Mouse (Mus musculus): Measurements from ENCODE around the gene C2cd5.
"Not testable (repeated sequence)": the region's sequence is repeated elsewhere in the genome, so short reads cannot be mapped to it uniquely, and the experiment has no call there.

C2cd5 gene

DNA sequence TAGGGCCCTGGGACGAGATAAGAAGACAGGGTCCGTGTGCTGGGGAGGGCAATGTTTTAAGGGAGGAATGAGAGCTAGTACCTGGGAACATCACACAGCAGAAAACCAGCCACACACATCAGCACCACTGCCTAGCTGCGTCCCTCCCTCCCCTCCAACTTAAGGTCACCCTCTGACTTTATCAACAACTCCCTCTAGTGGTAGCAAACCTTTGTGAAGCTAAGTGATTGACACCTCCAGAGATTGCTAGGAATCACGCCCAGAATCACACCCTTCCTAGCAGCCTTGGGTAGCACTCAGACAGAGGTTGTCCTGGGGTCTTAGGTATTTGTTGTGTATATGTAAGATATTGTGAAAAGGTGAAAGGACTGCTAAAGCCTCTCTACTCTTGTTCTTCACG lies 79.3 kb downstream of the C2cd5 start:
- in situ Hi-C loops (cut with MseI, MboI), result no loop called here

GRCm38 (mm10) chr6:143020146-143020545 lies 79.8 kb downstream of the C2cd5 start:
- in situ Hi-C loops (cut with MseI, MboI), result no loop called here

DNA sequence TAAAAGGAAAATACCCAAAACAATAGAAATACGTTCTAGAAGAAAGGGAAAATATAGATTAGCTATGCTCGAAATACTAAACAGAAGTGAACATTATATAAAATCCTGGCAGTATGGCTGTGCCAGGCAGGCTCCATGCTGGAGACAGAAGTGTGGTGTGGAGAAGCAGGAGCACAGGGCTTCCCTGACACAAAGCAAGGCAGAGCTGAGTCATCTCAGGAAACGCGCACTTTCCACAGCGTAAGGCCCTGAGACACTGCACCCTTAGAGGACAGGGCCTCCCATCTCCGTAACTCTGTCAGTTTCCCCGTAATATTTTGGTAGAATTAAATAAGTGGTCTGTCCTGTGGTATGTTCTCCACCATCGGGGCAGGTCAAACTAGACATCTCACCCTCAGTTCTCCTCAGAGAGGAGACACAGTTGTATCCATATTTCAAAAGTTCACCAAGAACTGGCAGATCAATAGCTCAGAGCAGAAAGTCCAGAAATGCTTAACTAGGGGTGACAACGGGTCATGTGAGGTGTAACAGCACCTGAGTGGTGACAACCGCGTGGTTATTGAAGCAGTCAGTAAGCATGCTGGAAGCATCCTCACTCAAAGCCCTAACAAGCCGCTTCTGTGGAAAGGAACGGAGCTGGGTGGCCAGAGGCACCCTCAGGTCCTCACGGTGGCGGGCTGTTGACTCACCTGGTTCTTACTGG lies 87.3 kb downstream of the C2cd5 start:
- in situ Hi-C loops (cut with MseI, MboI), result no loop called here

GRCm38 (mm10) chr6:143008865-143009264 lies 91.1 kb downstream of the C2cd5 start:
- in situ Hi-C loops (cut with MseI, MboI), result no loop called here

- in situ Hi-C loops (cut with MseI, MboI), result not testable (repeated sequence)
These were observed 94.7 kb downstream of the C2cd5 start for GRCm38 (mm10) chr6:143005209-143005608.

GRCm38 (mm10) chr6:143004801-143005200 lies 95.1 kb downstream of the C2cd5 start:
- in situ Hi-C loops (cut with MseI, MboI), result no loop called here

GRCm38 (mm10) chr6:142998221-142998999 lies 101.5 kb downstream of the C2cd5 start:
- in situ Hi-C loops (cut with MseI, MboI), result no loop called here

GRCm38 (mm10) chr6:142996887-142997286 lies 103.1 kb downstream of the C2cd5 start:
- in situ Hi-C loops (cut with MseI, MboI), result no loop called here

- in situ Hi-C loops (cut with MseI, MboI), result no loop called here
These were observed 104.4 kb downstream of the C2cd5 start for GRCm38 (mm10) chr6:142995567-142995966.

DNA sequence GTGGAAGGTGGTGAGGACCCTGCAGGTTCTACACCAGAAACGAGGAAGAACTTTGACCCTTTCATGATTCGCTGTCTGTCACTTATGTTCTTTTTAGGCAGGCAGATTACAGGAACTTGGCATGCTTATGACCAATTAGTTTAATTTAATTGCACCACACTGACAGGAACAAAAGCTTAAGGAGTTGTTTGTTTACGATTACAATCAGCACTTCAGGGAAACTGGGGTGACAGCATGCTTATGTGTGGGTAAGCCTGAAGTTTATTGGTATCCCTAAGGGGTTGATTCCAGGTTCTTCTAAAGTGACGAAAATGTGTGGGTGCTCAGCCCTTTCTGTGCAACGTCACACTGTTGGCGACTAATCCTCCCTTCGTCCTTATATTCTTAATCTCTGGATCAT lies 105.1 kb downstream of the C2cd5 start:
- in situ Hi-C loops (cut with MseI, MboI), result no loop called here

DNA sequence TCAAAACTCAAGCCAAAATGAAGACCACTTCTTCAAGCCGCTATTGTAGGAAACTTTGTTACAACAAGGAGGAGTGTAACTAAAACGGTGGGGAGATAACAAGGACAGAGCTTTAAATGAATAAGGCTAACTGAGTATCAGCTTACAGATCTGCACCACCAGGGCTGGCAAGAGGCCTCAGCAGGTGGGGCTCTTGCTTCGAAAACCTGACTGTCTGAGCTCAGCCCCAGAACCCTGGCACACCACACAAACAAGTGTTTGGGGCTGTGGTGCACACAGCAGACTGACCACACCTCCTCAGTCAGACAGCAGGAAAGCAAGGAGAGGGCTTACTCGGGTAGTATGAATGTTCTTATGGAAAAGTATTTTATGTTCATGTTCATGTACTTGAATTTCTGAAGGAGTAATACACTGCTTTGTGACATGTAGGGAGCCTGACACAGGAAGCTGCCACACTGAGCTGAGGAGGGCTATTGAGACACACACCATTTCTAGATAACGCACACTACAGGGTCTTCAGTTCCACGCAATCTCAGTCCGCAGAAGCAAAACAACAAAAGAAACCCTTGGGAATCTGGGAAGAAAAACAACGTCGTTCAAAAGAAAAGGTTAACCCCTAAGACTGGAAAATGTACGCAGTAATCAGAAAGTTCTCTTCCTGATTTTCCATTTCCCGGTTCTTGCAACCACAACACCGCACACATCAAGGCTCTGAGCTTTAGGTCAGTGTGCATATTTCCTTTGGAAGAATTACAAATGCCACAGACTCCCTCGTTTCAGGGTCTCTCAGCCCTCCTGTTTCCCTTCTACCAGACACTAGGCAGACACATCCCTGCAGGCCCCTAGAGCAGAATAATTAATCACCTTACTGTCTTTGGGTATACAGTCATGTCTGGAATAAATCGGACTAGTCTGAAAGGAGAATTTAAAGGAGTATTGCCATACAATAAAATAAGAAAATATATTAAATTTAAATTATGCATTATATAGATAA lies 105.9 kb downstream of the C2cd5 start:
- in situ Hi-C loops (cut with MseI, MboI), result no loop called here

- in situ Hi-C loops (cut with MseI, MboI), result no loop called here
These were observed 107.0 kb downstream of the C2cd5 start for GRCm38 (mm10) chr6:142992971-142993370.

- in situ Hi-C loops (cut with MseI, MboI), result no loop called here
These were observed 107.8 kb downstream of the C2cd5 start for GRCm38 (mm10) chr6:142992099-142992498.

DNA sequence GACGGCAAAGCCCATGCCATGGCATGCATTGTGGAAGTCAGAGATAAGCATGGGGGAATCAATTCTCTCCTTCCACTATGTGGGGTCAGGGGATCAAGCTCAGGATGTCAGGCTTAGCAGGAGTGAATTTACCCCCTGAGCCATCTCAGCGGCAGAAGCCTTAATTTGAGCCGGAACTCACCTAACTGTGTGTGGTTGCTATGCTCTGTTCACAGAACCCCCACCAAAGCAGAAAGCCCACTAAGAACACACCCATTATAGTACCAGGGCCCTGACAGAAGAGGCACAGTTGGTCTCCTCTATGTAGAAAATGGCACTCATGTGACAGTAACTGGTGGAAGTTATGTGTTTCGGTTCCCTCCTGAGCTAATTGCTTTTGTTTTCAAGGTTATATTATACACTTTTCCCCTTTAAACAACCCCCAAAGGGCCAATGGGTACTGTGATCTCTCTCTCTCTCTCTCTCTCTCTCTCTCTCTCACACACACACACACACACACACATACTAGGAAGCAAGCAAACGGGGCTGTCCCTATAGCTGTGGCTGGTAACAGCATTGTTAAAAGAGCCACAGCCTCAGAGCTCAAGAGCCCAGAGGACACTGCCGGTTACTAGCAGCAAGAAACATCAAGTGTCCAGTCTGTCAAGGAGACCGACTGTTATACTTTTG lies 108.4 kb downstream of the C2cd5 start:
- in situ Hi-C loops (cut with MseI, MboI), result no loop called here

DNA sequence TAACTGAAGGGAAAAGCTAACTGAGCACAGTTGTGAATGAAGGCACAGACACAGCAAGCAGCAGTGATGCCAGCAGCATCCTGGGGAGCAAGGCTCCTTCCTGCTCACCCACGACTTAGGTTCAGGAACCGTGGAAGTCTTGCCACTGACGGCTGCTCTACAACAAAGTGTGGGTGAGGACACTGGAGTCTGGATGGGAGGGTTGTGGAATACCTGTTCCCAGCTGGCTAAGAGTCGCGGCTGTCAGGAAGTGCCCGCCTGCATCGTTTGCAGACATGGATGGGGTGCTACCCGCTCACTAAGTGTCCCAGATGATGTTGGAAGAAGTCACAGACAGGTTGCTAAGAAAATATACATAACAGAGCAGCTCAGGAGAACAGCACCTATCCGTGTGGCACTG lies 109.4 kb downstream of the C2cd5 start:
- in situ Hi-C loops (cut with MseI, MboI), result no loop called here

DNA sequence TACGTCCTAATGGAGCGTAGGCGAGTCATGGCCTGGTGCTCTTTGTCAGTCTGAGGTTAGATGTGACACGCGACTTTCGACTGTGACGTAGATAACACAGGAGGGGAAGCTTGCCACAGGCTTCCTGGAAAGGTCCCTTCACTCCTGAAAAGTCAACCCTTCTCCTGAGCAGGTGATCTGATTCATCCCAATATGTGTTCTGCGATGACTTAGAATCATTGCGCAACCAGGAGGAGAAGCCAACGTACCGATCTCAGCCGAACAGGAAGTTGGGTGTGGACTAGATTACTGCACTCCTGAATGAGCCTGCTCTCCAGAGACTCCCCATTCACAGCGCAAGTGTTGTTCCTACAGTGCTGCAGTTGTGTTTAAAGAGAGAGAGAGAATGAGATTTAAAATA lies 110.4 kb downstream of the C2cd5 start:
- in situ Hi-C loops (cut with MseI, MboI), result no loop called here

DNA sequence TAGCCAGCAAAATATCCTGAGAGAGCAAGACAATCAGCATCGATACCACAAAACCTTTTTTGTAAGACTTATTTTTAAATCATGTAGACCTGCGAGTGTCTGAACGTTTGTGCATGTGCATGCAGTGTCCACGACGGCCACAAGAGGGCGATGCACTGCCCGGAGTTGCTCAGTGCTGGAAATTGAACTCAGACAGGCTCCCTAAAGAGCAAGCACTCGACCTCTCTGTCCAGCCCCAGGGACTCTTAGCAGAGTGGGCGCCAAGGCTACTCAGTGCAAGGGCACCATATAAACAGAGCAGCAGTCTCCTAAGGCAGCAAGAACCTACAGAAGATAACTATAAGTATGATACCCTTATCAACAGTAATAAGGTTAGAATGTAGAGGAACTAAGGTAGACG lies 111.2 kb downstream of the C2cd5 start:
- in situ Hi-C loops (cut with MseI, MboI), result no loop called here

GRCm38 (mm10) chr6:142988231-142988630 lies 111.7 kb downstream of the C2cd5 start:
- in situ Hi-C loops (cut with MseI, MboI), result no loop called here

DNA sequence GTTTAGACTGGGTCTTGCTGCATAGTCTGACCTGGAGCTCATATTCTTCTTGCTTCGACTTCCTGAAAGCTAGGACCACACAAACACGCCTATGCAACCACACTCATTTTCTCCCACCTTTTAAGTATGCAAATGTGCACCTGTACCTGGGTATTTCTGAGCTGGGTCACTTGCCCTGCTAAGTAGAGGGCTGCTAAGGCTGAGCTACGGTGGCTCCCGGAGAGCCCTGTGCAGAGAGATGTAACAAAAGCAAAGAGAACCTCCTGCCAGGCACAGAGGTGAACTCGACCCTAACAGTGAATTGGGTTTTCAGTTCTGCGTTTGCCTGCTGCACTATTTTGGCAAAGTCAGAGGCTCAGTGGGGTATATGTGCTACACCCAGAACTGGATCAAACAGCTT lies 112.3 kb downstream of the C2cd5 start:
- in situ Hi-C loops (cut with MseI, MboI), result no loop called here

GRCm38 (mm10) chr6:142986706-142987105 lies 113.2 kb downstream of the C2cd5 start:
- in situ Hi-C loops (cut with MseI, MboI), result not testable (repeated sequence)

DNA sequence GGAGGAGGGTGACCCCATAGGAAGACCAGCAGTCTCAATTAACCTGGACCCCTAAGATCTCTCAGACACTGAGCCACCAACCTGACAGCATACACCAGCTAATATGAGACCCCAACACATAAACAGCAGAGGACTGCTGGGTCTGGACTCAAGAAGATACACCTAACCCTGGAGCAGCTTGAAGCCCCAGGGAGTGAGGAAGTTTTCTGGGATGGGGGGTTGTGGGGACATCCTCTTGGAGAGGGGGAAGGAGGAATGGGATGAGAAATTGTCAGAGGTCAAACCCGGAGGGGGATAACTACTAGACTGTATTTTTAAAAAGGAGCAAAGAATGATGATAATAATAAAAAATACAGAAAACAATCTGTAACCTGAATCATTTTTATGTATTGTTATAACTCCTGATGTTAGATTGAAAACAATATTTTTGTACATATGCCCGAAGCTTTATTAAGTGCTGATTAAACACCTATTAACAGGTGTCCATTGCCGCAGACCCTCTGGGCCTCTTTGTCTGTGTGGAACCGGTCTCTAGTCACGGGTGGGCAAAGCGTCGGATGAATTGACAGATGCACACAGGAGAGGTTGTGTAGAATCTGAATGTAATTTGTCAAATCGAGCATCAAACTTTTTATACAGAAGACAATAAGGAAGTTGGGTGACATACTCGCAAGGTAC lies 114.2 kb downstream of the C2cd5 start:
- in situ Hi-C loops (cut with MseI, MboI), result not testable (repeated sequence)
